Mouse (Mus musculus) NIH3T3 (cell line): ENCODE results near the gene Ccdc189.
"Not testable (repeated sequence)": the region's sequence is repeated elsewhere in the genome, so short reads cannot be mapped to it uniquely, and the experiment has no call there.

Source experiments
- DNase-seq: peaks from one replicate; pipeline ENCODE4 v3.0.0-alpha.2; 2012; ENCODE audit warnings: low read depth

Gene Ccdc189

GRCm38 (mm10) chr7:127588011-127588871 lies at the start of gene Ccdc189, which contains the start of gene Rnf40:
TSS of gene Ccdc189 (minus strand) at chr7:127588595.
TSS of gene Rnf40 (plus strand) at chr7:127588767.
- DNase-seq, result peak; percentile 95

DNA sequence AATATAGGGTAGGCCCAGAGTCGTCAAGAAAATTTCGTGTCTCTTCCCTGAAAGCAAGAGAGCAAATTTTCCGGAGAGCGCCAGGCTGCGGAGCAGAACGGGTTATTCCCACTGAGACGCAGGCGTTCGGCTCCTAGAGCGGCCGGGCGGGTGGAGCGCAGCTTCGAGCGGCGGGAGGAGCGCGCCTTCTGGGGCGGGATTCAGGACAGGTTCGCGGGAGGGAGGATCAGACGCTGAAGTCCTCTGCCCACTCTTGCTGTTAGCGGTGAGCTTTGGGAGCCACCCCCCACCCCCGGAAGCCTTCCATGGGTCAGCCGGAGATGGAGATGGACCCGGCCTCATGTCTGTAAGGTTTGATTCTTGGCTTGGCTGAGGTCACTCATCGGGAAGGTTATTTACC lies 48.6 kb upstream of the Ccdc189 start:
- no peak for DNase-seq

GRCm38 (mm10) chr7:127631416-127631815 lies 43.0 kb upstream of the Ccdc189 start:
- no peak for DNase-seq

- no peak for DNase-seq
Observed at GRCm38 (mm10) chr7:127628646-127629045, 40.3 kb upstream of the Ccdc189 start.

DNA sequence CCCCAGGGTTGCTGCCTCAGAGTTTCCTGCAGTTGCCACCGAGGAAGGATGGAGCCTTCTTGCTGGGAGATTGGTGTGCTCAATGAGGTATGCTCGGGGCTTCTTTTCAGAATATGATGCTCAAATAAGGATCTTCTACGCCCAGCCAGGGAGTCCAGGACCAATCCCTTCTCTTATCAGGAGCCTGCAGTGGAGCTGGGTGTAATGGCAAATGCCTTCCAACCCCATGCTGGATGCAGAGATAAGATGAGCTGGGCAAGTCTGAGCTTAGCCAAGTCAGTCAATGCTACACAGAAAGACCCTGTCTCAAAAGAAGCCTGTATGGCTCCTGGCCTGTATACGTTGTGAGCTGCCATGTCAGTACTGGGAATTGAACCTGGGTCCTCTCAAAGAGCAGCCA lies 38.1 kb upstream of the Ccdc189 start:
- no peak for DNase-seq

DNA sequence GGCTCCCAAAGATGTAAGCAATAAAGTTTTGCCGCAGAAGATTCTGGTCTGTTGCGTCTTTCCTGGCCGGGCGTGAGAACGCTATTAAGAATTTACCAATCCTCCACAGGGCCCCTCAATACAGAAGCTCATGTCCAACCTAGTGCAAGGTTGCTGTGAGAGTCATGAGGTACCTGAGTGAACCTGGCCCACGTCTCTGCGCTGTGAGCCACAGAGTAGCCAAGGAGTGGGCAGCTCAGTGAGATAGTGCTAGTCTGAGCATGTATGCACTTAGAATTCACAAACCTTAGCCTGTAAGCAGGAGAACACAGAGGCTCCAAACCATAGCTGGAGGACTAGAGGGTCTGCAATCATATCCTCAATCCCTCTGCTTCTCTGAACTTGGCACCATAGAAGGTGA lies 37.6 kb upstream of the Ccdc189 start:
- no peak for DNase-seq

GRCm38 (mm10) chr7:127618402-127618801 lies 30.0 kb upstream of the Ccdc189 start:
- DNase-seq, result not testable (repeated sequence)

DNA sequence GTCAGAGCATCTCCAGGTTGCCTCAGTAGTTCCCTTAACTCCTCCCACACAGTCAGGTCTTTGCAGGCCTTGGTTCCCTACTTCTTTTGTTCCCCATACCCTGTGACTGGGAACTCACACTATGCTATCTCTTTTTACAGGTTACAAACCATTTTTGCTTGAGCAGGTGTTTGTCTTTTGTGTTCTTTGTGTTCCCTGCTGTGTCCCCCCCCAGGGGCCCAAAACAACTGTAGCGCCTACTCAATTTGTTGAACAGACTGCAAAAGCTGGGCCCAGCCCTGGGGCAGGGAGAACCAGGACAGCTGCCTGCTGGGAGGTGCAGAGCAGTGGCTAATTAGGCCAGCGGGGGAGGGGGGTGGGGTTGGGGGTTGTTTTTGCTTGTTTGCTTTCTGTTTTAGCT lies 29.6 kb upstream of the Ccdc189 start:
- no peak for DNase-seq

- no peak for DNase-seq
Observed at GRCm38 (mm10) chr7:127616881-127617280, 28.5 kb upstream of the Ccdc189 start.

GRCm38 (mm10) chr7:127616336-127616735 lies 27.9 kb upstream of the Ccdc189 start:
- no peak for DNase-seq

DNA sequence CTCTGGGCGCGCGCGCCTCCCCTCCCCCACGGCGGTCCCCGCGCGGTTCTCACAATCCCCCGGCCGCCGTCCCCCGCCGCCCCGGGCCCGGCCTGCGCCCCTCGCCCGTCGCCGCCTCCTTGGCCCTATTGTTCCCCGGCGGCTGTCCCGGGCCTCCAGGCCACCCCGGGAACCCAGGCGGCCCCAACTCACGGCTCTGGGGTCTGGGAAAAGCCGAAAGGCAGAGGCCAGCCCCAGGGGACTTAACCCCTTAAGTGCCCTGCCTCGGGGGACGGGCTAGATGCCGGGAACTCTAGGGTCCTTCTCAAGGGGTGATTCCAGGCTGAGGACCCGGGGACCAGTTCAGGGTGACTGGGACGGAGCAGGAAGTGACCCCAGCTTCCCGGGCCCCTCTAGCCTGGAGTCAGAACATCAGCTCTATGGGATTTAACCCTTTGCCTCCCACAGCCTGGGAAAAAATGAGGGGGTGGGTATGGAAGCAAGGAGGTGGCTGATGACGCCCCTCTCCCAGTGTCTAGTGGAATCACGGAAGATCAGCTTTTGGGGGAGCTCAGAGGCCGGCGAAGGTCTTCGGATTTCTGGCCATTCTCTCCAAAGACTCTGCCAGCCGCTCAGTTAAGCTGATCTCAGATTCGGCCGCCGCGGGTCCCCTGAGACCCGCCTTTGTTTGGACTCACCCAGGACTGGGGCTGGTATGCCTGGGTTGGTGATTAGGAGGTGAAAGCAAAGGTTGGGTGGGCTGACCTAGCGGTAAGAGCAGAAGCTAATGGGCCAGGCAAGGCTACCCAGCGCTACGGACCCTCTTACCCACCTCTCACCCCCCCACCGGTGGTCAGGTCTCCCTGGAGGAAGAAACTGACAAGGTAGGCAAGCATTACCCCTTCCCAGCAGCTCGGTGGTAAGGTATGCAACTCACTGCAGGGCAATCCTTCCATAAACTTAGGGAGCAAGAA lies 26.8 kb upstream of the Ccdc189 start, which contains the start of gene Zfp629:
Gene Zfp629, minus strand, starts transcription at position 907 of the 953 bp plus-strand sequence.
- DNase-seq, result peak; percentile 77

- DNase-seq, result peak; percentile 63
Observed at GRCm38 (mm10) chr7:127614511-127614890, 26.1 kb upstream of the Ccdc189 start.

- DNase-seq, result no peak
Observed at GRCm38 (mm10) chr7:127614091-127614490, 25.7 kb upstream of the Ccdc189 start.

- DNase-seq, result no peak
Observed at GRCm38 (mm10) chr7:127613501-127613900, 25.1 kb upstream of the Ccdc189 start.

- DNase-seq, result no peak
Observed at GRCm38 (mm10) chr7:127611561-127611960, 23.2 kb upstream of the Ccdc189 start.

GRCm38 (mm10) chr7:127611011-127611410 lies 22.6 kb upstream of the Ccdc189 start:
- DNase-seq, result no peak

DNA sequence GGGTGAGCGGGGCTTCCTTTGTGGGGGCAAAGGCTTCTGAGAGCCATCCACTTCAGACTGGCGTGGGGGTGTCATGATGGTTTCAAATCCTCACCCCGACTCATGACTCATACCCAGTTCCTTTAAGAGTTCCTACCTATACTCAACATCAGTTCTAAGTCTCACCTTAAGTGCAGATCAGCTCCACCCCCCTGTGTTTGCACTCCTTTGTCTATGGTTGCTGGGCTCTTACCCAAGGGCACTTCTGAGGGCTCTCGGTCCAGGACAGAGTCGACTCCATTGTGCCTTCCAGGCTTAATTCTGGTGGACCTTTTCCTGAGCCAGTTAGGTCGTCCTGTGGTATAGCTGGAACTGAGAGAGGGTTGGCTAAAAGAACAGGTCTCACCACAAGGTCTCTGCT lies 18.8 kb upstream of the Ccdc189 start:
- DNase-seq, result no peak

GRCm38 (mm10) chr7:127604256-127604655 lies 15.9 kb upstream of the Ccdc189 start:
- no peak for DNase-seq

GRCm38 (mm10) chr7:127602903-127603302 lies 14.5 kb upstream of the Ccdc189 start:
- no peak for DNase-seq

- no peak for DNase-seq
Observed at GRCm38 (mm10) chr7:127601735-127602134, 13.3 kb upstream of the Ccdc189 start.

DNA sequence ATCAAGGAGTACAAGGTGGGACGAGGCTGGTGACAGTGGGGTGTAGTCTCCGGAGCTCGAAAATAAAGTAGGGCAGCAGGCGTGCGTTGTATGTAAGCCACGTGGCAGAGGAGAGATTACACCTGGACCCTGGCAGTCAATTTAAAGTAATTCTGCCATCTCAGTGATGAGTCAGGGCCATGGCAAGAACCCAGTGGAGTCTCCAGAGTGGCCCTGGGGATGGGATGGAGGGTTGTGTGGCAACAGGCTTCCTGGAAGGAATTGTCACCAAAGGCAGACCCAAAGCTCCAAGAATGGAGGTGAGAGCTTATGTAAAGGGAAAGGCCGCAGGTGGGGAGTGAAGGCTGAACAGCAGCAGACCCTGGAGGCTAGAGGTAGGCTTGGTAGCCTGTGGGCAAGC lies 12.2 kb upstream of the Ccdc189 start:
- DNase-seq, result no peak

DNA sequence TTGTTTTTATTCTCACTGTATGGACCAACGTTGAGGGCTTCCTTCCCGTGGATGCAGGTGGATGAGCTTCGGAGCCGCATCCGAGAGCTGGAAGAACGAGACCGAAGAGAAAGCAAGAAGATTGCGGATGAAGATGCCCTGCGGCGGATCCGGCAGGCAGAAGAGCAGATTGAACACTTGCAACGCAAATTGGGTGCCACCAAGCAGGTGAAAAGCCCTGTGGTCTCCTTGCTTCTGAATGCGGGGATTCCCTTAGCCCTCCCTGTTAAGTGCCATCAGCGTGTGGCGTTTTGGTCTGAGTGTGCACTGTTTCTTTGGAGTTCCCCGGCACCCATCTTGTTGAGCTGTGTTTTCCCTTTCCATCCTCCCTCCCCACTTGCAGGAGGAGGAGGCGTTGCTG lies 8.4 kb upstream of the Ccdc189 start:
- DNase-seq, result no peak

DNA sequence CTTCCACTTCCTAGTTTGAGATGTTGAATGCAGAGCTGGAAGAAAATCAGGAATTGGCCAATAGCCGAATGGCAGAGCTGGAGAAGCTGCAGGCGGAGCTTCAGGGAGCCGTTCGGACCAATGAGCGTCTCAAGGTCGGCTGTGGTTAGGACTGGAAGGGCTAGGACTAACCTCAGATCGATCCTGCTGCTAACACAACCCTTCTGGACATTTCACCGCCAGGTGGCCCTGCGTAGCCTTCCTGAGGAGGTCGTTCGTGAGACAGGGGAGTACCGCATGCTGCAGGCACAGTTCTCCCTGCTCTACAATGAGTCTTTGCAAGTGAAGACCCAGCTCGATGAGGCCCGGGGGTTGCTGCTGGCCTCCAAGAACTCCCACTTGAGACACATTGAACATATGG lies 4.2 kb upstream of the Ccdc189 start:
- no peak for DNase-seq
